Mouse (Mus musculus): Measurements from ENCODE around the gene Kif19a. TPM values are rescaled to one million over a fixed set of nuclear protein-coding genes. Genes with fewer than 3 reads are reported as not detected.

Gene Kif19a
- polyA plus RNA-seq (2012; rRNA removed): 0.59 and 0.71 TPM in 2 replicates

DNA sequence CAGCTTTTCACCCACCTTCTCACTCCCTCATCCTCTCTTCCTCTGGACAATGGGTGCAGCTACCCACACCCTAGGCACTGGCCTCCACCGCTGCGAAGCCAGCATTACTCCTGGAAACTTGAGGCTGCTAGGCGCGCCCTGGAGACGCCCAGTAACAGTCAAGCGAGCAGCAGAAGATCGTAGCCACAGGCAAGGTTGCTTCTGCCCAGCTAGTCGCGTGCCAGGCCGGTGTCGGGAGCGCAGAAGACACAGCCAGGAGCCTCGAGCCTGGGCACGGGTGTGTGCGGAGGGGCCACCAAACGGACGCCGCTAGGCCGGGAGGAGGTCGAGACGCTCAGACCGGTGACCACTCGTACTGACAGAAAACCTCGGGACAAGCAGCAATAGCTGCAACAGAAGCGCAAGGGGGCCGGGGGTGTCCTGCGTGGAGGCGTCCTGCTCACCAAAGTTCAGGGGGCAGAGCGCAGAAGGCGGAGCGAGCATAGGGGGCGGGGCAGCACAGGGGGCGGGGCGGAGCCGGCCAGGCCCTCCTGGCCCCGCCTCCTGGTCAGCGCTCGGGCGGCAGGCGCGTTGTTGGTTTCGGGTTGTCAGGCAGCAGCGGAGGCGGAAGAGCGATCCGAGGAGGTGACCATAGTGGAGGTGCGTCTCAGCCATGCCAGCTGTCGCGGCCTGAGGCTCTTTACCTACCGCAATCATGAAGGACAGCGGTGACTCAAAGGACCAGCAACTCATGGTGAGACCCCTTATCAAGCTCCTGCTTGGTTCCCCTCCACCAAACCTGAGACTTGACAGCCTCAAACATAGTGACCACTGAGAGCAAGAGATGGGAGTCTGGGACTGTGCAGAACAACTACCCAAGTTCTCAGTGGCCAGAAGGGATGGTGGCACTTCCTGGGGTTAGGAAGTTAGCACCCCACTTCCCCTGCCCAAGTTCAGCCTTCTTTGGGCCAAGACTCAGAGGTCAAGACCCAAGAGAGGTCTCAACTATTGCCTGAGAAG lies at the start of gene Kif19a:
TSS of gene Kif19a (plus strand) at position 569 of the 999 bp plus-strand sequence.
- H3K36me3 ChIP-seq (ENCODE audit: control insufficient read depth, insufficient read depth, low read length): no peaks in the 10 kb centered on the region
- peaks cover 9% of the 10 kb centered on the region for H3K4me1 ChIP-seq (replicated peaks; ENCODE audit: control insufficient read depth, insufficient read depth, low read length)
- H3K4me3 ChIP-seq (ENCODE audit: control insufficient read depth, insufficient read depth, low read length): peak within 1 kb of the TSS; percentile 24
- DNase-seq: peak; percentile 13
- TF ChIP-seq POLR2A (IDR thresholded peaks at IDR 0.05; ENCODE audit: control insufficient read depth, extremely low read depth, insufficient read depth, low read length, poor library complexity): no peak
- TF ChIP-seq CTCF (IDR thresholded peaks at IDR 0.05; ENCODE audit: borderline replicate concordance, control insufficient read depth, extremely low read depth, insufficient read depth, low read length, poor library complexity): no peak
- 6% methylated on average over 51 of the region's 51 CpGs for WGBS
- no peaks in the 10 kb centered on the region; the same call in 1 of the 2 replicates for H3K27me3 ChIP-seq (ENCODE audit: control insufficient read depth, insufficient read depth, low read length)
- no peak within 1 kb of the TSS for H3K27ac ChIP-seq (ENCODE audit: control insufficient read depth, insufficient read depth, low read length)

DNA sequence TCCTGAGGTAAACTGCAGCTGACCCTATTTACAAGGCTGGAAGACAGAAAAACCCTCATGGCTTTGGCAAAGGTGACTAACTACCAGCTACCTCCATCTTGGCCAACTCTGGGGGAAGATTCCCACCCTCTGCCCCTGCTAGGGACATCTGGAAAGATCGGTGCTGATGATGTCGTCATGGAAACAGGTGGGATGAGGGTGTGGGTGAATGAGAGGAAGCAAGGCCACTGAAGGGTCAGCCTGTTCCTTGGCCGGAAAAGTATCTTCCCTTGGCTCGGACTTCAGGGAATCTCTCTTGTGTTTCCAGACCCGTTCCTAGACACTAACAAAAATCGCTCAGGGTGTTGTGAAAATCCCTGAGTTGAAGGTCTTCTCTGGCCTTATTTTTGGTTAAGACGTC lies 49.7 kb upstream of the Kif19a start:
- Histone ChIP-seq H3K27me3 (ENCODE audit: control insufficient read depth, insufficient read depth, low read length) (no peaks in the 10 kb centered on the region), H3K4me1 (replicated peaks; ENCODE audit: control insufficient read depth, insufficient read depth, low read length) (no peaks in the 10 kb centered on the region), H3K27ac (ENCODE audit: control insufficient read depth, insufficient read depth, low read length) (no peak overlapping the region), H3K4me3 (ENCODE audit: control insufficient read depth, insufficient read depth, low read length) (no peak overlapping the region), H3K36me3 (ENCODE audit: control insufficient read depth, insufficient read depth, low read length) (no peaks in the 10 kb centered on the region)
- 91% methylated on average over 7 of the region's 7 CpGs for WGBS
- TF ChIP-seq POLR2A (IDR thresholded peaks at IDR 0.05; ENCODE audit: control insufficient read depth, extremely low read depth, insufficient read depth, low read length, poor library complexity) (no peak), CTCF (IDR thresholded peaks at IDR 0.05; ENCODE audit: borderline replicate concordance, control insufficient read depth, extremely low read depth, insufficient read depth, low read length, poor library complexity) (no peak)
- no peak for DNase-seq

DNA sequence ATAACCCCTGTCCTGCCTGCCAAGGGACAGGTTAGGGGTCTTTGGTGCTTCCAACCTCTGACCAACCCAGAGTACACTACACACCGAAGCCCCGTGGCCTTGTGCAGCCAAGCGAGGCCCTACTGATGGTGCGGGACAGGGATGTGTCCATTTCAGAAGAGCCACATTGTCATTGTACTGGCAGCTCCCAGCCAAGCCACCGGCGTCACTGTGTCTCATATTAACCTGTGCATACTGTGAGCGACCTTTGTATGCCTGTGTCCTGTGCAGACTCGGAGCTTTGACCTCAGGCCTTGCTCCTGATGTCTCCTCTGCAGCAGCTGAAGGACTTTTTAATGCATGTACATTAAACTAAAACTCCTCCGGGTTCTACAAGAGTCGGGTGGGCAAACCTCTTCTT lies 44.7 kb upstream of the Kif19a start:
- WGBS: 77% methylated on average over 10 of the region's 10 CpGs
- Histone ChIP-seq H3K36me3 (ENCODE audit: control insufficient read depth, insufficient read depth, low read length) (no peaks in the 10 kb centered on the region), H3K27ac (ENCODE audit: control insufficient read depth, insufficient read depth, low read length) (no peak overlapping the region), H3K27me3 (ENCODE audit: control insufficient read depth, insufficient read depth, low read length) (no peaks in the 10 kb centered on the region), H3K4me3 (ENCODE audit: control insufficient read depth, insufficient read depth, low read length) (no peak overlapping the region), H3K4me1 (replicated peaks; ENCODE audit: control insufficient read depth, insufficient read depth, low read length) (no peaks in the 10 kb centered on the region)
- no peak for DNase-seq
- TF ChIP-seq CTCF (IDR thresholded peaks at IDR 0.05; ENCODE audit: borderline replicate concordance, control insufficient read depth, extremely low read depth, insufficient read depth, low read length, poor library complexity) (no peak), POLR2A (IDR thresholded peaks at IDR 0.05; ENCODE audit: control insufficient read depth, extremely low read depth, insufficient read depth, low read length, poor library complexity) (no peak)

DNA sequence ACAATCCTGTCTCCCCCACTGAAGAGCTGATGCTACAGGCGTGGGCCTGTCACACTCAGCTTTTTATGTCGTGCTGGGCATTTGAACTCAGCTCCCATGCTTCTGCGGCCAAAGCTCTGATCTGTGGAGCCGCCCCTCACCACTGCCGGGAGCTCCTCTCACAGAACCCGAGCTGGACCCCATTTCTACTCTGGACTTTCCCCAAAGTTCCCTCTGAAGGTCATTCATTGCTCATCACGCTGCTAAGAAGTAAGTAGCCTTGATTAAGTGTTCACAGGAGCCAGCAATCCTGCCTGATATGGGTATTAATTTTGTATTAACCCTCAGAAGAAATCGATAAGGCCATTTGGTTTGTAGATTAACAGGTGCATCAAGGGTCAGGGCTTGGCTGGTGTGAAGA lies 42.8 kb upstream of the Kif19a start:
- WGBS: 85% methylated on average over 8 of the region's 8 CpGs
- no peak for DNase-seq
- Histone ChIP-seq H3K27ac (ENCODE audit: control insufficient read depth, insufficient read depth, low read length) (no peak overlapping the region), H3K4me3 (ENCODE audit: control insufficient read depth, insufficient read depth, low read length) (no peak overlapping the region), H3K27me3 (ENCODE audit: control insufficient read depth, insufficient read depth, low read length) (no peaks in the 10 kb centered on the region), H3K36me3 (ENCODE audit: control insufficient read depth, insufficient read depth, low read length) (no peaks in the 10 kb centered on the region), H3K4me1 (replicated peaks; ENCODE audit: control insufficient read depth, insufficient read depth, low read length) (peaks cover 6% of the 10 kb centered on the region)
- TF ChIP-seq CTCF (IDR thresholded peaks at IDR 0.05; ENCODE audit: borderline replicate concordance, control insufficient read depth, extremely low read depth, insufficient read depth, low read length, poor library complexity): no peak
- no peak for TF ChIP-seq POLR2A (IDR thresholded peaks at IDR 0.05; ENCODE audit: control insufficient read depth, extremely low read depth, insufficient read depth, low read length, poor library complexity)

DNA sequence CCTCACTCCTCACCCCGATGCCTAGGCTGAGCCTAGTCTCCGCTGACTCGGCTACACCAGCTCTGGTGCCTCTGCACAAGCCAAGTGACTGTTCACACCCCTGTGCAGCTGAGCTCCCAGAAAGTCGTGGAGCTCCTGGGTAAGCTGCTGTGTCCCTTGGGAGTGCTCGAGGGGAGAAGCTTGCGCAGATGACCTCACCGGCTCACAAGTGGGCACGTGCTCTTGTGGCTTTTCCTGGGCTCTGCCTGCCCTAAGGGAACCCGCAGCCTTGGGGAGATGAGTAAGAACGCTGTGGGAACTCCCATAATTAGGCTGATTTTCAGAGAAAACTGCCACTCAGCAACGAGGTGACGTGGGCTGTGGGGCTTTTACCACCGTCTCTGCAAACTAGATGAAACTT lies 42.2 kb upstream of the Kif19a start:
- no peak for DNase-seq
- no peaks in the 10 kb centered on the region for H3K27me3 ChIP-seq (ENCODE audit: control insufficient read depth, insufficient read depth, low read length)

DNA sequence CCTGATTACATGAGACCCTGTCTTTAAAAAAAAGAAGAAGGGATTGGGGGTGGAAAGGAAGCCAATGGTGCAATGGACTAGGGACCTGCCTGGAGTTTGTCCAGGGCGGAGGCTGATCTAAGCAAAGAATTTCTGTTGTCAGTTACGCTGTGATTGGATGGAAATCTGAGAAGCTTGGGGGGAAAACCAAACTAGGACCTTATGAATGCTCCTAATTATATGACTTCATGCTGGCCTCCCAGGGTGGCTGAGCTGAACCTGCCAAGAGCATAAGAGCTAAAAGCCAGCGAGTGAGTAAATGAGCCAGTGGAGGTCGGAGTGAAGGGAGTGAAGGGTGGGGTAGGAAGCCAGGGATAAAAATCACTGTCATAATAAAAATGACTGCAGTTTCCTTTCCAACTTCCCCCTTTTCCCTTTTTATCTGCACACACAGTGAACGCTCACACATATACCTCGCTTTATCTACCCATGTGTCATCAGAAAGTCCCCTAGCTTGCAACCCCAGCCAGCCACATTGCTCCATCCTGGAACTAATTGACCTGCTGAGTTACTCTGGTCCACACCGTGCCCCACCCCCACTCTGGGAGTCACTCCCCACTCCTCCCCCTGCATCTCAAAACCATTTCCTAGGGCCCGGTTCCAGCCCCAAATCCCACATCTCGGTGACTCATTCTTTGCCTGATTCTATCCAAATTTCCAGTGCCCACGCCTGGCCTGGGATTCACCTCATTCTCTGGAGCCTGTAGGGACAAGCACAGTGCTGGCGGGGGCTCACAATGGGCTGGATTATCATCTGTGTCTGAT lies 40.2 kb upstream of the Kif19a start:
- Histone ChIP-seq H3K4me1 (replicated peaks; ENCODE audit: control insufficient read depth, insufficient read depth, low read length) (peaks cover 7% of the 10 kb centered on the region), H3K27ac (ENCODE audit: control insufficient read depth, insufficient read depth, low read length) (no peak overlapping the region), H3K27me3 (ENCODE audit: control insufficient read depth, insufficient read depth, low read length) (no peaks in the 10 kb centered on the region), H3K36me3 (ENCODE audit: control insufficient read depth, insufficient read depth, low read length) (no peaks in the 10 kb centered on the region), H3K4me3 (ENCODE audit: control insufficient read depth, insufficient read depth, low read length) (no peak overlapping the region)
- TF ChIP-seq CTCF (IDR thresholded peaks at IDR 0.05; ENCODE audit: borderline replicate concordance, control insufficient read depth, extremely low read depth, insufficient read depth, low read length, poor library complexity) (no peak), POLR2A (IDR thresholded peaks at IDR 0.05; ENCODE audit: control insufficient read depth, extremely low read depth, insufficient read depth, low read length, poor library complexity) (no peak)
- DNase-seq: no peak
- WGBS: 79% methylated on average over 11 of the region's 11 CpGs

More for the DNA sequence above, 42.2 kb upstream of the Kif19a start:
- TF ChIP-seq POLR2A (IDR thresholded peaks at IDR 0.05; ENCODE audit: control insufficient read depth, extremely low read depth, insufficient read depth, low read length, poor library complexity) (no peak), CTCF (IDR thresholded peaks at IDR 0.05; ENCODE audit: borderline replicate concordance, control insufficient read depth, extremely low read depth, insufficient read depth, low read length, poor library complexity) (no peak)
- H3K27ac ChIP-seq (ENCODE audit: control insufficient read depth, insufficient read depth, low read length): no peak overlapping the region
- no peaks in the 10 kb centered on the region for H3K36me3 ChIP-seq (ENCODE audit: control insufficient read depth, insufficient read depth, low read length)
- H3K4me1 ChIP-seq (replicated peaks; ENCODE audit: control insufficient read depth, insufficient read depth, low read length): peaks cover 7% of the 10 kb centered on the region
- H3K4me3 ChIP-seq (ENCODE audit: control insufficient read depth, insufficient read depth, low read length): no peak overlapping the region
- WGBS: 79% methylated on average over 13 of the region's 13 CpGs

Measured in thymus, adult 2 months (tissue).